Mouse (Mus musculus): ENCODE data around the gene Sgta. TPM values are rescaled to one million over a fixed set of nuclear protein-coding genes. Genes with fewer than 3 reads are reported as not detected.

Gene Sgta
- polyA plus RNA-seq, 1 experiment from 2014 or later = 152 TPM

DNA sequence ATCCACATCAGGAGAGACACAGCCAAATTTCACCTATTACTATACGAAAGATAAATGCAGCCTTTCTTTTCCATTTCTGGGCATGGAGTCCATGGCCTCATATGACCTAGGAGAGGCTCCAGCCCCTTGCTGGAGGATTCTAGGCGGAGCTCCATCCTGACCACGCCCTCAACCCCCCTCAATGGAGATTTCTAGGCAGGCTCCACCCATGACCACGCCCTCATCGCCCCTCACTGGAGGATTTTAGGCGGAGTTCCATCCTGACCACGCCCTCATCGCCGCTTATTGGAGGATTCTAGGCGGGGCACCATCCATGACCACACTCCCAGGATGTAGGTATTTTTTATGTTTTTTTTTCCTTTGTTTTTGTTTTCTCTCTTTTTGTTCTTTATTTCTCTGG is 41.7 kb downstream of the Sgta start:
- no peak overlapping the region for H3K9ac ChIP-seq
- peaks cover 3% of the 10 kb centered on the region; the same call in 1 of the 2 replicates for H3K9me3 ChIP-seq (replicated peaks)
- WGBS = 35% methylated on average over 10 of the region's 10 CpGs
- no peak for ATAC-seq (ENCODE audit: insufficient number of reproducible peaks, low FRiP score)
- no peak overlapping the region for H3K4me3 ChIP-seq
- no peak overlapping the region for H3K4me2 ChIP-seq
- no peaks in the 10 kb centered on the region for H3K36me3 ChIP-seq
- H3K27me3 ChIP-seq (replicated peaks) = peaks cover 35% of the 10 kb centered on the region
- H3K4me1 ChIP-seq (replicated peaks) = peaks cover 10% of the 10 kb centered on the region; the same call in 1 of the 2 replicates
- H3K27ac ChIP-seq (ENCODE audit: poor library complexity, severe bottlenecking) = no peak overlapping the region

DNA sequence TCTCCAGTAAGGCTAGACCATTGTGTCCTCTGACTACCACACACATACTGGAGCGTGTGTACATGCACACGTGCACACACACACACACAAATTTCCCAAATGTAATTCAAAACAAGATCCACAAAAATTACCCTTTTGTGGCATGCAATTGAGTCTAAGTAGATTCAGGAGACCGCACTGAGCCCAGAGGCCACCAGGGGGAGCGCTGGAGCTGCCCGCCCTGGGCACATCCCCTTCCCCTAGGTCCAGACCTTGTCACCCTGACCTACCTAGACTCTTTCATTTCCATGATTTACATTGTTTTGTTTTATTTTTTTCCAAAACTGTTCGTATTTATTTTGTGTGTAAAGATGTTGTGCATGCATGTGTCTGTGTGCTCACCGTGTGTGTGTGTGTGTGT is 43.3 kb downstream of the Sgta start:
- Histone ChIP-seq H3K9me3 (replicated peaks) (no peaks in the 10 kb centered on the region), H3K4me2 (no peak overlapping the region), H3K36me3 (no peaks in the 10 kb centered on the region), H3K27ac (ENCODE audit: poor library complexity, severe bottlenecking) (no peak overlapping the region), H3K27me3 (replicated peaks) (peaks cover 29% of the 10 kb centered on the region), H3K4me1 (replicated peaks) (peaks cover 5% of the 10 kb centered on the region; the same call in 1 of the 2 replicates), H3K9ac (no peak overlapping the region), H3K4me3 (no peak overlapping the region)
- WGBS = 6% methylated on average over 7 of the region's 7 CpGs
- no peak for ATAC-seq (ENCODE audit: insufficient number of reproducible peaks, low FRiP score)

DNA sequence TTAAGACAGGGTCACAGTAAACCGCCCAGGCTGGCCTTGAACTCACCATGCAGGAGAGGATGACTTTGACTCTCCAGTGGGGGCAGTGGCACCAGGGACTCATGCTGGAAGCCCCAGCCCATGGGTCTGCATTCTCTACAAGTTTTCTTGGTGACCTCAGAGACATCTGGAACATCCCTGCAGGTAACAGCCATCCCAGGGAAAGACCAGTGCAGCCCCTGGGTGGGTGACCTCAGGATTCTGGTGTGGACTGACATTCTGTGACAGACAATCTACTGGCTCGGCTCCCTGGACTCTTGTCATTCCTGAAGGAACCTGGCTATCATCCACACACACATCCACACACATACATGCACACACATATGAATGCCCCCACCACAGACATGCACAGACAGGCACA is 44.3 kb downstream of the Sgta start:
- WGBS = 75% methylated on average over 2 of the region's 2 CpGs
- ATAC-seq (ENCODE audit: insufficient number of reproducible peaks, low FRiP score) = no peak

DNA sequence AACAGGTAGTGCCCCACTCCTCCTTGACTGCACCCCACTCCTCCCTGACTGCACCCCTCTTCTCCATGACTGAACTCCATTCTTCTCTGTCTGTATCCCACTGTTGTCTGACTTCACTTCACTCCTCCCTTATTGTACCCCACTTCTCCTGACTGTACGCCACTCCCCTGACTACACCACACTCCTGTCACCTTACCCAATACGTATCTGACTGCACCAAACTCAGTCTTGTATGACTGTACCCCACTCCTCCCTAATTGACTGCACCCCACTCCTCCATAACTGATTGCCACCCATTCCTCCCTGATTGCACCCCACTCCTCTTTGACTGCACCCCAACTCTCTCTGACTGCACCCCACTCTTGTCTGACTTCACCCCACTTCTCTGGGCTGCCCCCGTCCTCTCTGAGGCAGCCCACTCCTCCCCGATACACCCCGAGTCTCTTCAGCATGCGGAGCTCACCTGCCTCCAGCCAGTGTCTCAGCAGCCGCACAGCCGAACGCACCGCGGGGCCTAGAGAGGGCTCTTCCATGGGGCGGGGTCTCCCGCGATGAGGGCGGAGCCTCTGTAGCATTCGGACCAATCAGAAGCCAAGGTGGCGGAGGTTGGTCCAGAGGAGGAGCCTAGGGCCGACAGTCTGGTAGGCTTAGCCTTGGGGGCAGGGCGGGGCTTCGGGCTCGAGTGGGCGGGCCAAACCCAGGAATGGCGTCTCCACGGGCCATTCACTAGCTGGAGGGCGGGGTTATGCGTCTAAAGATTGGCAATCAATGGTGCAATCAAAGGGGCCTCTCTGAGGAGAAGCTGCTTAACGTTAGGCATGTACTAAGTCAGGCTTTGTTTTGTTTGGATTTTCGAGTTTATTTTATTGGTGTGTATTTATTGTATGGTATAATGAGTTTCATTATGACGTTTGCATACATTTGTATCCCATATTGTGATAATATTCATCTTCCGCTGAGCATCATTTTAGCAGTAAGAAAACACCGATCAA is 45.3 kb downstream of the Sgta start, which contains the start of gene Gng7:
TSS of gene Gng7 (minus strand) at position 553 of the 992 bp plus-strand sequence.
- peak within 1 kb of the TSS; percentile 57 for H3K4me2 ChIP-seq
- H3K36me3 ChIP-seq = no peaks in the 10 kb centered on the region
- H3K27me3 ChIP-seq (replicated peaks) = peaks cover 16% of the 10 kb centered on the region
- H3K4me1 ChIP-seq (replicated peaks) = peaks cover 7% of the 10 kb centered on the region; the same call in 1 of the 2 replicates
- H3K9ac ChIP-seq = no peak within 1 kb of the TSS
- H3K9me3 ChIP-seq (replicated peaks) = no peaks in the 10 kb centered on the region
- 11% methylated on average over 31 of the region's 31 CpGs for WGBS
- ATAC-seq (ENCODE audit: insufficient number of reproducible peaks, low FRiP score) = peak; percentile 90
- H3K27ac ChIP-seq (ENCODE audit: poor library complexity, severe bottlenecking) = no peak within 1 kb of the TSS
- peak within 1 kb of the TSS; percentile 26 for H3K4me3 ChIP-seq

More for the DNA sequence above, 44.3 kb downstream of the Sgta start:
- H3K4me3 ChIP-seq = no peak overlapping the region
- H3K4me2 ChIP-seq = no peak overlapping the region
- H3K9ac ChIP-seq = no peak overlapping the region
- H3K27ac ChIP-seq (ENCODE audit: poor library complexity, severe bottlenecking) = no peak overlapping the region
- H3K9me3 ChIP-seq (replicated peaks) = no peaks in the 10 kb centered on the region
- no peaks in the 10 kb centered on the region for H3K36me3 ChIP-seq
- H3K27me3 ChIP-seq (replicated peaks) = peaks cover 19% of the 10 kb centered on the region
- peaks cover 7% of the 10 kb centered on the region; the same call in 1 of the 2 replicates for H3K4me1 ChIP-seq (replicated peaks)

DNA sequence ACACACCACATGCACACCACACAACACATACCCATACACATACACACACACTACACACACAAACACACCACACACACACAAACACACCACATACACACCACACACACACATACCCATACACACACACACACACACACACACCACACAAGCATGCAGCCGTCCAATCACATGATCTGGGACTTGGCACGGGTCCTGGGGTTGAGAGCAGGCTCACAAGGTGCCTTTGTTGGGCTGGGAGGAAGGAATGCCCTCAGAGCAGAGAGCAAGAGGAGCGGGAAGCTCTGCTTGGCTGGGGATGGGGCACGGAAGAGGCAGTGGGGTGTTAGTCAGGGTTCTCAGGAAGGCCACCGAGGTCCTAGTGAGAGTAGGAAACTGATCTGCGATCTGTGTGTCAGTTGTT is 49.1 kb downstream of the Sgta start:
- Histone ChIP-seq H3K9me3 (replicated peaks) (no peaks in the 10 kb centered on the region), H3K4me2 (no peak overlapping the region), H3K4me3 (no peak overlapping the region), H3K27me3 (replicated peaks) (peaks cover 15% of the 10 kb centered on the region), H3K4me1 (replicated peaks) (peaks cover 7% of the 10 kb centered on the region; the same call in 1 of the 2 replicates), H3K9ac (no peak overlapping the region), H3K27ac (ENCODE audit: poor library complexity, severe bottlenecking) (no peak overlapping the region), H3K36me3 (no peaks in the 10 kb centered on the region)
- 55% methylated on average over 6 of the region's 6 CpGs for WGBS
- no peak for ATAC-seq (ENCODE audit: insufficient number of reproducible peaks, low FRiP score)

DNA sequence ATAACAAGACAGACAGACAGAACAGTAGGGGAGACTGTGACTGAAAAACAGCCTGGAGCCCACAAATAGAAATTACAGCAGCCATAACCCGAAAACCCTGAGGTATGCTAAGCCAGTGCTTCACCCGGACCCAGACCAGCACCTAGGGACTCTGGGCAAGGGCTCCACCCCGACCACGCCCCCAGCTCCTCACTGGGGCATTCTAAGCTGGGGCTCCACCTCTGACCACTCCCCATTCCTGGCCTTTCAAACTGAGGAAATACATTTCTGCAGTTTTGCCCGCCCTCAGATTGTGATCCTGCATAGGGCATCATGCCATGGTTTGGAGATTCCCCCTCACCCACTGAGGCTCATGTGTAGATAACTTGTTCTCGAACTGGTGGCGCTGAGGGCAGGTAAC is 52.7 kb downstream of the Sgta start:
- Histone ChIP-seq H3K4me1 (replicated peaks) (0 out of 2 replicates have a peak, but pooled peaks cover 2% of the 10 kb centered on the region), H3K36me3 (no peaks in the 10 kb centered on the region), H3K27ac (ENCODE audit: poor library complexity, severe bottlenecking) (no peak overlapping the region), H3K9ac (no peak overlapping the region), H3K4me3 (no peak overlapping the region), H3K4me2 (no peak overlapping the region), H3K9me3 (replicated peaks) (no peaks in the 10 kb centered on the region), H3K27me3 (replicated peaks) (no peaks in the 10 kb centered on the region; the same call in 1 of the 2 replicates)
- no peak for ATAC-seq (ENCODE audit: insufficient number of reproducible peaks, low FRiP score)
- 25% methylated on average over 7 of the region's 7 CpGs for WGBS

DNA sequence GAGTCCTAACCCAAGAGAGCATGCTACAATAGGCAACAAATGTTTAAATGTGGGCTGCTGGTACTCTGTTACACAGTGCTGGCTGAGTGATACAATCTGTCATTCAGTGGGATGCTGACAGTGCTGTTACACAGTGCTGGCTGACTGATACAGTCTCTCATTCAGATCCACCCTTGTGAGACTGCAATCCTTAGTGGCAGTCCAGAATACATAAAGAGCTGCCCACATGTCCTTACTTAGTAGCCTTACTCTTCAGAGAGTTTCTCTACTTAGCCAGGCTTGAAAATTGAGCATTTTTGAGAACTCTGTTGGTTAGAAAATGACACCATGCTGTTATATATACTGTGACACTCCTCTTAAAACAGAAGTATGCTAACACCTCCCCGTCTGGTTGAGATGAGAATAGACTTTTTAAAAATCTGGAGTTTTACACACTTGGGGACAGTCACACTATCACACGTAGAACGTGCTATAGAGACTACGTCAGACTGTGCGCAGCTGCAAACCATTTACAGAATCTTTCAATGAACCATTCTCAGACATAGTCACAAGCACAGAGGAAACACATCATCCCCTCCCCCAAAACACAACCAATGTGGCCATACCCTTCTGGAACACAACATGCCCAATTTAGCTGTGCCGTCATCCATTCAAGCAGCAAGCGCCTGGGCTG is 53.8 kb downstream of the Sgta start:
- H3K4me3 ChIP-seq = no peak overlapping the region
- H3K36me3 ChIP-seq = no peaks in the 10 kb centered on the region
- H3K27ac ChIP-seq (ENCODE audit: poor library complexity, severe bottlenecking) = no peak overlapping the region
- no peak overlapping the region for H3K4me2 ChIP-seq
- no peaks in the 10 kb centered on the region for H3K9me3 ChIP-seq (replicated peaks)
- WGBS = 84% methylated on average over 7 of the region's 7 CpGs
- H3K4me1 ChIP-seq (replicated peaks) = peaks cover 5% of the 10 kb centered on the region; the same call in 1 of the 2 replicates
- H3K9ac ChIP-seq = no peak overlapping the region
- ATAC-seq (ENCODE audit: insufficient number of reproducible peaks, low FRiP score) = no peak
- H3K27me3 ChIP-seq (replicated peaks) = peaks cover 2% of the 10 kb centered on the region; the same call in 1 of the 2 replicates

DNA sequence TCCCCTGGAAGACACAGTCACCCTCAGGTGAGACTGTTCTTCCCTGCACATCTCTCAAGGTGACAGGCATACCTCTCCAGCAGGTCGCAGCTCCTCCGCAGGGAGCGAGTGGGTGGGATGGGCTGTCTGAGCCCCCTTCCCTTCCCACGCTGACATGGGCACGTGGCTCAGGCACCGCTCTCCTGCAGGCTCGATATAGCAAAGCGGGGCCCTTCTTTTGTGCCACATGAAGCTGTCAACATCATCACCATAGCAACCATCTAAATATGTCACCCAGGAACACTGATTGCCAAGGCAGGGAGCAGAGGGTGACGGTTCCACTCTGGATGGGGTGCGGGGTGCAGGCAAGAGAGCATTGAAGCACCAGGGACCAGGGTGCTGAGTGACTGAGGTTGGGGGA is 58.8 kb downstream of the Sgta start:
- H3K4me3 ChIP-seq = no peak overlapping the region
- H3K36me3 ChIP-seq = no peaks in the 10 kb centered on the region
- no peak for ATAC-seq (ENCODE audit: insufficient number of reproducible peaks, low FRiP score)
- 40% methylated on average over 10 of the region's 10 CpGs for WGBS
- peaks cover 30% of the 10 kb centered on the region for H3K27me3 ChIP-seq (replicated peaks)
- peaks cover 17% of the 10 kb centered on the region for H3K4me1 ChIP-seq (replicated peaks)
- no peak overlapping the region for H3K27ac ChIP-seq (ENCODE audit: poor library complexity, severe bottlenecking)
- no peak overlapping the region for H3K4me2 ChIP-seq
- no peaks in the 10 kb centered on the region for H3K9me3 ChIP-seq (replicated peaks)
- H3K9ac ChIP-seq = no peak overlapping the region

DNA sequence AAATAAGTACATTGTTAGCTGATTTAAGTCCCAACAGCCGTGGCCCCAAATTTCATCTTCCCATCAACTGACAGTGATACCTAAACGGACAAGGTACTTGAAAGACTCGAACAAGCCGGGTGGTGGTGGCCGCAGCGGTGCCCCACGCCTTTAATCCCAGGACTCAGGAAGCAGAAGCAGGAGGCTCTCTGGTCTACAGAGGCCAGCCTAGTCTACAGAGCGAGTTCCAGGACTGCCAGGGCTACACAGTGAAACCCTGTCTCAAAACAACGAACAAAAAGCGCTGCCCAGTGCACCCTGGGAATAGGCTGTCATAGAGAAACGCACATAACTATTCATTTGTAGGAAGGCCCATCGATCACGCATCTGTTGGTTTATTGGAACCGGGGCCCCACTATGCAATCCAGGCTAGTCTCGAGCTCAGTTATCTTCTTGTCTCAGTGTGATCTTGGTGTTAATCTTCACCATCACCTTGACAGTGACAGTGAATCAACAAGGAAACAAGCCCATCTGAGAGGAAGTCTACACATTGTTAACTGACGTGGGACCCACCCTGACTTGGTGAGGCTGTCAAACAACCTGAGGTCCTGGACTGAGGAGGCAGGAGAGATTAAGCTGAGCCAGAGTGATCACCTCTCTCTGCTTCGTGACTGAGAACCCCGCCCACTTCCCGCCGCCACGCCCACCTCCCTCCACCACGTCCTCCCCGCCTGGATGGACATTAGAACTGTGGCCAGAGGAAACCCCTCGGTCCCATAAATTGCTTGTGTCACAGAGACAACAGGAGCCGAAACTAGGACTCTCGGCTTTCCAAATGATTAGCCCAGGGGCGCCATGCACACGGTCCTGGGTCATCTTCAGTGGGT is 59.6 kb downstream of the Sgta start:
- Histone ChIP-seq H3K4me3 (no peak overlapping the region), H3K27ac (ENCODE audit: poor library complexity, severe bottlenecking) (no peak overlapping the region), H3K4me2 (no peak overlapping the region), H3K36me3 (no peaks in the 10 kb centered on the region), H3K9ac (no peak overlapping the region), H3K4me1 (replicated peaks) (peaks cover 17% of the 10 kb centered on the region), H3K27me3 (replicated peaks) (peaks cover 30% of the 10 kb centered on the region), H3K9me3 (replicated peaks) (no peaks in the 10 kb centered on the region)
- no peak for ATAC-seq (ENCODE audit: insufficient number of reproducible peaks, low FRiP score)
- 42% methylated on average over 28 of the region's 28 CpGs for WGBS

- Histone ChIP-seq H3K9ac (no peak overlapping the region), H3K27ac (ENCODE audit: poor library complexity, severe bottlenecking) (no peak overlapping the region), H3K4me2 (0 out of 2 replicates have a peak overlapping the region, but pooled peaks have one; percentile 10), H3K36me3 (no peaks in the 10 kb centered on the region), H3K27me3 (replicated peaks) (peaks cover 30% of the 10 kb centered on the region), H3K4me3 (no peak overlapping the region), H3K9me3 (replicated peaks) (no peaks in the 10 kb centered on the region), H3K4me1 (replicated peaks) (peaks cover 22% of the 10 kb centered on the region)
- ATAC-seq (ENCODE audit: insufficient number of reproducible peaks, low FRiP score) = peak; percentile 54; the same call in 1 of the 2 replicates
- 30% methylated on average over 37 of the region's 37 CpGs for WGBS
Measured at GRCm38 (mm10) chr10:80999362-81000196, 60.4 kb downstream of the Sgta start.
